Mouse (Mus musculus): ENCODE results near the gene Gm21996. TPM values are rescaled to one million over a fixed set of nuclear protein-coding genes. Genes with fewer than 3 reads are reported as not detected.
"Not testable (repeated sequence)": the region's sequence is repeated elsewhere in the genome, so short reads cannot be mapped to it uniquely, and the experiment has no call there.

Gm21996 gene
- polyA plus RNA-seq (2014; fragmentation: Nextera tagmentation; extraction: Ambion mirVana), result not detected in 2 replicates

DNA sequence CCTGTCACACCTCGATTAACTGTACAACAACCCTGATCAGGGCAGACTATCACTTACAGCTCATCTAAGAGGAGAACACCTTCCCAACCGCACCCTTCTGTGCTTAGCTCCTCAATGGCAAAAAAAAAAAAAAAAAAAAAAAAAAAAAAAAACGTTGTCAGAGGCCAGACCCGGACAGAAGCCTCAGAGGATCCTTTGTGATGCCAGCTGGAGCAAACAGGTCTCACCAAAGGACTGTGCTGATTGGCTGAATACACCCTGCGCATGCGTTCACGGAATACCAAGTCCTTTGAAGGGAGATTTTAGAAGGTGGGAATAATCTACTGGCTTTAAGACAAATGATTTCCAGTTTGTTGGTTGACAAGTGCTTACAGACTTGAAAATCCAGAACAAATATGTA lies at the start of gene Gm21996:
Gene Gm21996, minus strand, starts transcription at position 101 of the 400 bp plus-strand sequence.
- H3K4me2 ChIP-seq; ATAC-seq (ENCODE audit: insufficient read depth): not testable (repeated sequence)
- no CpG with 5 or more reads among the region's 7 CpGs for WGBS

More for the DNA sequence above, at the start of gene Gm21996:
- not testable (repeated sequence) for H3K27me3 ChIP-seq (ENCODE audit: insufficient read depth, low read length); H3K9ac ChIP-seq; DNase-seq; H3K36me3 ChIP-seq (ENCODE audit: insufficient read depth); H3K9me3 ChIP-seq (ENCODE audit: low read depth, low read length); H3K4me3 ChIP-seq (ENCODE audit: low read depth, low read length); H3K27ac ChIP-seq (ENCODE audit: low read depth); H3K4me1 ChIP-seq (ENCODE audit: insufficient read depth)
